Mouse (Mus musculus): Measurements from ENCODE around the gene Insl3.

- peak in 1 of 3 experiments; percentile 23; a peak in 2 of 6 replicates for TF ChIP-seq CTCF (IDR thresholded peaks at IDR 0.05 in 2 of 3, conservative IDR thresholded peaks at IDR 0.05 in 1 of 3; ENCODE audit: control insufficient read depth in 1 of 3, insufficient read depth in 1 of 3, low read depth in 2 of 3, low read length in 3 of 3, poor library complexity in 1 of 3, severe bottlenecking in 1 of 3)
- TF ChIP-seq ZMIZ1 (IDR thresholded peaks at IDR 0.05; ENCODE audit: low read depth, low read length), result no peak
- no peak for TF ChIP-seq USF2 (IDR thresholded peaks at IDR 0.05; ENCODE audit: borderline replicate concordance in 1 of 2, insufficient read depth in 1 of 2, low read depth in 1 of 2, low read length in 2 of 2)
- TF ChIP-seq TAL1 (IDR thresholded peaks at IDR 0.05; ENCODE audit: low read length), result peak; percentile 14; the same call in 1 of the 2 replicates
- no peak for TF ChIP-seq ZC3H11A (IDR thresholded peaks at IDR 0.05; ENCODE audit: low read depth, low read length)
- no peak for TF ChIP-seq POLR2A (IDR thresholded peaks at IDR 0.05; ENCODE audit: control insufficient read depth in 1 of 2, insufficient read depth in 1 of 2, low read depth in 1 of 2, low read length in 2 of 2, poor library complexity in 1 of 2)
- no peak for TF ChIP-seq CHD1 (IDR thresholded peaks at IDR 0.05; ENCODE audit: low read depth, low read length)
- no peak for TF ChIP-seq RCOR1 (IDR thresholded peaks at IDR 0.05; ENCODE audit: low read depth, low read length)
- TF ChIP-seq E2F4 (IDR thresholded peaks at IDR 0.05; ENCODE audit: borderline replicate concordance, low read depth, low read length), result no peak
- TF ChIP-seq USF1 (IDR thresholded peaks at IDR 0.05; ENCODE audit: low read depth, low read length), result no peak; the same call in 1 of the 2 replicates
- no peak for TF ChIP-seq POLR2AphosphoS2 (IDR thresholded peaks at IDR 0.05; ENCODE audit: low read length)
- no peak for TF ChIP-seq NRF1 (IDR thresholded peaks at IDR 0.05; ENCODE audit: insufficient read depth, low read depth, low read length, poor library complexity, severe bottlenecking)
- TF ChIP-seq GATA1 (IDR thresholded peaks at IDR 0.05; ENCODE audit: low read depth, low read length), result peak; percentile 62; the same call in 1 of the 2 replicates
- TF ChIP-seq NELFE (IDR thresholded peaks at IDR 0.05; ENCODE audit: low read depth, low read length), result no peak
These were observed 13.9 kb downstream of the Insl3 start for GRCm38 (mm10) chr8:71702923-71703322.
